Mouse (Mus musculus) hindbrain, embryonic 12.5 days (tissue): ENCODE measurements around the gene Hspa4. TPM values are rescaled to one million over a fixed set of nuclear protein-coding genes. Genes with fewer than 3 reads are reported as not detected.

Experiments used
- ATAC-seq: fragments of 200-750 bp; cut with Nextera tagmentation; 2 replicates; pipeline ENCODE4 v1.8.0; 2017; ENCODE audit warnings: moderate TSS enrichment; ENCODE audit not compliant: low FRiP score
- H3K27ac ChIP-seq: fragments of 300-500 bp; sonication (generic); 2 replicates; pipeline ENCODE4 v1.5.1; 2016; ENCODE audit warnings: mild to moderate bottlenecking
- H3K27me3 ChIP-seq: fragments of 300-500 bp; sonication (generic); 2 replicates; pipeline ENCODE4 v1.6.1; 2016; ENCODE audit warnings: mild to moderate bottlenecking
- H3K36me3 ChIP-seq: fragments of 300-500 bp; sonication (generic); 2 replicates; pipeline ENCODE4 v1.6.1; 2016; ENCODE audit warnings: mild to moderate bottlenecking
- H3K4me1 ChIP-seq: fragments of 300-500 bp; sonication (generic); 2 replicates; pipeline ENCODE4 v1.6.1; 2016
- H3K4me2 ChIP-seq: fragments of 300-500 bp; sonication (generic); replicated peaks from 2 replicates; pipeline ENCODE4 v1.6.1; 2016; ENCODE audit warnings: mild to moderate bottlenecking
- H3K4me3 ChIP-seq: fragments of 300-500 bp; sonication (generic); 2 replicates; pipeline ENCODE4 v1.5.1; 2016; ENCODE audit warnings: mild to moderate bottlenecking
- H3K9ac ChIP-seq: fragments of 300-500 bp; sonication (generic); 2 replicates; pipeline ENCODE4 v1.6.1; 2016; ENCODE audit warnings: mild to moderate bottlenecking, moderate library complexity
- H3K9me3 ChIP-seq: fragments of 300-500 bp; sonication (generic); replicated peaks from 2 replicates; pipeline ENCODE4 v1.6.1; 2016; ENCODE audit warnings: mild to moderate bottlenecking
- WGBS: fragments of 180-500 bp; shearing (Covaris S2); methylation state at CpG from one replicate; pipeline ENCODE4 v1.1.7; 2016; 5-methylcytosine and 5-hydroxymethylcytosine counted together
- polyA plus RNA-seq: library from polyadenylated mRNA; unstranded; fragments of >200 nt; fragmentation: Nextera tagmentation; extraction: Ambion mirVana; gene quantifications from 2 replicates; pipeline ENCODE4 v1.2.1, GENCODE M21; 2016

Hspa4 gene
- polyA plus RNA-seq, 1 experiment from 2014 or later: 80.7 TPM

DNA sequence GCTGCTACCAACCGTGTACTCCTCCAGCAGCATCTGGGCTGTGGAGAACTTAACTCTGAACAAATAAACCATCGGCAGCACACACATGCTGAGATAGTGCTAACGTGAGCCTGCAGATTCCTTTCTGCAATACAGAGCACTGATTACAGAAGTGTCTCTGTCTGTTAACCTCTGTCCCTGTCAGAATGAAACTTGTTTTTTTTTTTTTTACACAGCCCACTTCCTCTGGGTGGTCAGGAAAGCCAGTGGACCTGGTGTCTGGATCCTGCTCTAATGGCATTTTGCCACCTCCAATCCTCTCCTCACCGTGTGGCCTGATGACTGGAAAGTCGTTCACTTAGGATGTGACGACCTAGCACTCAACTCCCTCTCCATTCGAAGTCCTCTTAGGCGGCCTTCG lies 66.7 kb downstream of the Hspa4 start:
- no peaks in the 10 kb centered on the region for H3K9me3 ChIP-seq
- H3K4me2 ChIP-seq: no peak overlapping the region
- no peaks in the 10 kb centered on the region for H3K36me3 ChIP-seq
- H3K27ac ChIP-seq: no peak overlapping the region
- no peak overlapping the region for H3K4me3 ChIP-seq
- 81% methylated on average over 9 of the region's 9 CpGs for WGBS
- no peak overlapping the region for H3K9ac ChIP-seq
- no peaks in the 10 kb centered on the region for H3K4me1 ChIP-seq
- no peaks in the 10 kb centered on the region for H3K27me3 ChIP-seq
- no peak for ATAC-seq

- ATAC-seq: no peak
- no peak overlapping the region for H3K4me2 ChIP-seq
- H3K27me3 ChIP-seq: no peaks in the 10 kb centered on the region
- H3K9me3 ChIP-seq: 0 out of 2 replicates have a peak, but pooled peaks cover 2% of the 10 kb centered on the region
- 73% methylated on average over 5 of the region's 5 CpGs for WGBS
- no peak overlapping the region for H3K4me3 ChIP-seq
- no peaks in the 10 kb centered on the region for H3K4me1 ChIP-seq
- H3K27ac ChIP-seq: no peak overlapping the region
- H3K9ac ChIP-seq: no peak overlapping the region
- H3K36me3 ChIP-seq: no peaks in the 10 kb centered on the region
These were observed 68.4 kb downstream of the Hspa4 start for GRCm38 (mm10) chr11:53231836-53232235.

DNA sequence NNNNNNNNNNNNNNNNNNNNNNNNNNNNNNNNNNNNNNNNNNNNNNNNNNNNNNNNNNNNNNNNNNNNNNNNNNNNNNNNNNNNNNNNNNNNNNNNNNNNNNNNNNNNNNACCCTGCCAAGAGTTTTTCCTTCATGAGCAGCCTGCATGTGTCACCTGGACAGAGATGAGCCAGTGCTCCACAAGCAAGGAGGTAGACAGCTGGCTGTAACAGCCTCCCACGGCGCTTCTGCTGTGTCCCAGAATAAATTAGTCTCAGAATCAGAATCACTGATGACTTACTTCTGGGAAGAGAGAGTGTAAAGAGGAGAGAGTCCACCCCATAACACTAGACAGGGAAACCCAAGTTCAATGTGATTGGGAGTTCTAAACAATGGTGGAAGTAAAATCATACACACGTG lies 71.2 kb downstream of the Hspa4 start:
- Histone ChIP-seq H3K27ac (no peak overlapping the region), H3K4me3 (no peak overlapping the region), H3K9me3 (0 out of 2 replicates have a peak, but pooled peaks cover 6% of the 10 kb centered on the region), H3K36me3 (no peaks in the 10 kb centered on the region), H3K27me3 (no peaks in the 10 kb centered on the region), H3K9ac (no peak overlapping the region), H3K4me1 (no peaks in the 10 kb centered on the region), H3K4me2 (no peak overlapping the region)
- ATAC-seq: no peak
- WGBS: 82% methylated on average over 3 of the region's 3 CpGs

- no peaks in the 10 kb centered on the region for H3K36me3 ChIP-seq
- ATAC-seq: no peak
These were observed 89.4 kb downstream of the Hspa4 start for GRCm38 (mm10) chr11:53210876-53211275.

More at GRCm38 (mm10) chr11:53210876-53211275, 89.4 kb downstream of the Hspa4 start:
- Histone ChIP-seq H3K9ac (no peak overlapping the region), H3K9me3 (no peaks in the 10 kb centered on the region), H3K4me2 (no peak overlapping the region), H3K27me3 (no peaks in the 10 kb centered on the region), H3K4me1 (no peaks in the 10 kb centered on the region), H3K27ac (no peak overlapping the region), H3K4me3 (no peak overlapping the region)
- WGBS: 83% methylated on average over 9 of the region's 9 CpGs

Other genes with a start within 250 kb of the Hspa4 start
- 17.4 and 18.4 TPM in 2 replicates for gene Zcchc10, start 24.2 kb upstream of the Hspa4 start, polyA plus RNA-seq
- gene Aff4, start 50.4 kb upstream of the Hspa4 start, polyA plus RNA-seq: 83.2 and 97.8 TPM in 2 replicates
- gene Leap2, start 122.7 kb upstream of the Hspa4 start, polyA plus RNA-seq: not detected in 2 replicates
- gene Uqcrq, start 130.4 kb upstream of the Hspa4 start, polyA plus RNA-seq: 480 and 552 TPM in 2 replicates
- gene Gdf9, start 130.6 kb upstream of the Hspa4 start, polyA plus RNA-seq: 2.6 and 3.9 TPM in 2 replicates
- 0.09 and 0.12 TPM in 2 replicates for gene Gm10447, start 156.7 kb upstream of the Hspa4 start, polyA plus RNA-seq
- gene Shroom1, start 156.7 kb upstream of the Hspa4 start, polyA plus RNA-seq: 5.2 and 6.3 TPM in 2 replicates
- not detected in 2 replicates for gene Gm9837, start 170.0 kb upstream of the Hspa4 start, polyA plus RNA-seq
- not detected in 2 replicates for gene Gm9945, start 179.7 kb upstream of the Hspa4 start, polyA plus RNA-seq
- 0.78 and 0.84 TPM in 2 replicates for gene Sowaha, start 179.8 kb upstream of the Hspa4 start, polyA plus RNA-seq
- 24.2 and 28.1 TPM in 2 replicates for gene Sept8, start 218.8 kb upstream of the Hspa4 start, polyA plus RNA-seq